Mouse (Mus musculus) hematopoietic stem cell, adult 5-6 weeks (primary cell): Measurements from ENCODE around the gene Tcf7. TPM values are rescaled to one million over a fixed set of nuclear protein-coding genes. Genes with fewer than 3 reads are reported as not detected.
A peak's percentile ranks its signal among the peaks of the same experiment; 100 is the strongest.

Experiments
- ATAC-seq, 2 experiments: fragments of 125-278 bp in 1 of 2; replicated peaks in 1 of 2; 2 replicates each; pipeline ENCODE4 v1.8.0; 2016 to 2017; ENCODE audit warnings: inconsistent platforms in 2 of 2, mild to moderate bottlenecking in 2 of 2, moderate number of reproducible peaks in 2 of 2, low read depth in 1 of 2, moderate TSS enrichment in 1 of 2; ENCODE audit not compliant: low FRiP score in 2 of 2, poor library complexity in 2 of 2, severe bottlenecking in 2 of 2, insufficient read depth in 1 of 2, low TSS enrichment in 1 of 2
- total RNA-seq: library from RNA; stranded (forward); fragments of 172-1452, 232-1000 nt; gene quantifications from 2 replicates; pipeline ENCODE4 v1.2.3, GENCODE M21; 2017

Tcf7 gene
- total RNA-seq, 1 experiment from 2014 or later: 1.1 TPM

- ATAC-seq: no peak
Observed at GRCm38 (mm10) chr11:52292346-52292745, 9.5 kb upstream of the Tcf7 start.

GRCm38 (mm10) chr11:52286958-52287305, 4.1 kb upstream of the Tcf7 start:
- ATAC-seq: no peak

GRCm38 (mm10) chr11:52286301-52286957, 3.6 kb upstream of the Tcf7 start:
- ATAC-seq: no peak

GRCm38 (mm10) chr11:52283596-52284571, 1.1 kb upstream of the Tcf7 start:
- ATAC-seq: peak in 1 of 2 experiments; percentile 42; a peak in 2 of 4 replicates

GRCm38 (mm10) chr11:52282420-52282773, 417 bp downstream of the Tcf7 start:
- no peak for ATAC-seq

GRCm38 (mm10) chr11:52281568-52282328, 1.1 kb downstream of the Tcf7 start:
- no peak for ATAC-seq

- no peak for ATAC-seq
Observed at GRCm38 (mm10) chr11:52280566-52281455, 2.0 kb downstream of the Tcf7 start.

GRCm38 (mm10) chr11:52279611-52280145, 3.1 kb downstream of the Tcf7 start:
- no peak for ATAC-seq

GRCm38 (mm10) chr11:52278991-52279390, 3.8 kb downstream of the Tcf7 start:
- ATAC-seq: no peak

GRCm38 (mm10) chr11:52278164-52278563, 4.7 kb downstream of the Tcf7 start:
- no peak for ATAC-seq

- ATAC-seq: no peak
Observed at GRCm38 (mm10) chr11:52277433-52278150, 5.2 kb downstream of the Tcf7 start.

- no peak for ATAC-seq
Observed at GRCm38 (mm10) chr11:52276961-52277391, 5.8 kb downstream of the Tcf7 start.

GRCm38 (mm10) chr11:52275774-52276555, 6.8 kb downstream of the Tcf7 start:
- ATAC-seq: no peak

- no peak for ATAC-seq
Observed at GRCm38 (mm10) chr11:52275366-52275765, 7.4 kb downstream of the Tcf7 start.

- ATAC-seq: no peak
Observed at GRCm38 (mm10) chr11:52274456-52275112, 8.2 kb downstream of the Tcf7 start.
